Mouse (Mus musculus): Measurements from ENCODE around the gene Prkce. TPM values are rescaled to one million over a fixed set of nuclear protein-coding genes. Genes with fewer than 3 reads are reported as not detected.

Prkce gene
- polyA plus RNA-seq, 1 experiment from 2014 or later, result 18.7 TPM

- H3K9ac ChIP-seq, result no peak overlapping the region
- WGBS, result 82% methylated on average over 4 of the region's 4 CpGs
- no peak overlapping the region for H3K27ac ChIP-seq
- no peak overlapping the region for H3K4me2 ChIP-seq
- H3K4me1 ChIP-seq (replicated peaks), result no peaks in the 10 kb centered on the region
- H3K4me3 ChIP-seq, result no peak overlapping the region
- no peak for ATAC-seq (ENCODE audit: low FRiP score)
- no peaks in the 10 kb centered on the region for H3K36me3 ChIP-seq
- H3K9me3 ChIP-seq, result no peaks in the 10 kb centered on the region
- H3K27me3 ChIP-seq, result no peaks in the 10 kb centered on the region
Observed at GRCm38 (mm10) chr17:86703336-86703735, 535.8 kb downstream of the Prkce start.

- ATAC-seq (ENCODE audit: low FRiP score), result no peak
- no peaks in the 10 kb centered on the region for H3K9me3 ChIP-seq
- no peak overlapping the region for H3K4me3 ChIP-seq
- H3K4me2 ChIP-seq, result no peak overlapping the region
- WGBS, result 90% methylated on average over 3 of the region's 3 CpGs
- no peak overlapping the region for H3K27ac ChIP-seq
- no peaks in the 10 kb centered on the region for H3K4me1 ChIP-seq (replicated peaks)
- no peaks in the 10 kb centered on the region for H3K27me3 ChIP-seq
- no peaks in the 10 kb centered on the region for H3K36me3 ChIP-seq
- H3K9ac ChIP-seq, result no peak overlapping the region
Observed at GRCm38 (mm10) chr17:86705236-86705635, 537.7 kb downstream of the Prkce start.

GRCm38 (mm10) chr17:86706467-86706866, 538.9 kb downstream of the Prkce start:
- 94% methylated on average over 1 of the region's 1 CpGs for WGBS
- Histone ChIP-seq H3K36me3 (no peaks in the 10 kb centered on the region), H3K4me3 (no peak overlapping the region), H3K4me1 (replicated peaks) (no peaks in the 10 kb centered on the region), H3K27ac (no peak overlapping the region), H3K9me3 (no peaks in the 10 kb centered on the region), H3K9ac (no peak overlapping the region), H3K27me3 (no peaks in the 10 kb centered on the region), H3K4me2 (no peak overlapping the region)
- ATAC-seq (ENCODE audit: low FRiP score), result no peak

Other genes with a start within 250 kb of the Prkce start
- gene Srbd1, start 22.6 kb upstream of the Prkce start, polyA plus RNA-seq (2015; fragmentation: Nextera tagmentation; extraction: Ambion mirVana), result 15.8 and 16.6 TPM in 2 replicates